Mouse (Mus musculus) heart, postnatal 14 days (tissue): ENCODE results near the gene Slc15a2. TPM values are rescaled to one million over a fixed set of nuclear protein-coding genes. Genes with fewer than 3 reads are reported as not detected.

Source experiments
- DNase-seq, 2 experiments: peaks; one replicate each; pipeline ENCODE4 v3.0.0; 2021 to 2022
- intact Hi-C: fragments of 180-260 bp; cut with DNase I; formaldehyde crosslinking; loops from one replicate; pipeline ENCODE4 v1.15.1; 2025
- long read RNA-seq, 2 experiments: library from polyadenylated mRNA; stranded (forward); transcript quantifications; one replicate each; pipeline ENCODE4 v2.0.0; 2021
- total RNA-seq, 2 experiments: library from RNA; stranded (reverse); gene quantifications; 2 replicates each; pipeline ENCODE4 v1.2.3; 2021

Slc15a2 gene
- total RNA-seq = 1 to 10 TPM; 3.6 to 4.0 TPM
- long read RNA-seq, experiment 1, partial matches to known transcripts = 0 of 2 reads
- long read RNA-seq, experiment 1, other reads (novel, unspliced or antisense) = 2 of 2 reads
- long read RNA-seq, experiment 2, partial matches to known transcripts = 1 of 2 reads
- long read RNA-seq, experiment 2, other reads (novel, unspliced or antisense) = 0 of 2 reads

GRCm38 (mm10) chr16:36784594-36785313, at the start of gene Slc15a2:
TSS of gene Slc15a2 (minus strand) at chr16:36784962.
- peak; percentile 9 to 41 for DNase-seq

DNA sequence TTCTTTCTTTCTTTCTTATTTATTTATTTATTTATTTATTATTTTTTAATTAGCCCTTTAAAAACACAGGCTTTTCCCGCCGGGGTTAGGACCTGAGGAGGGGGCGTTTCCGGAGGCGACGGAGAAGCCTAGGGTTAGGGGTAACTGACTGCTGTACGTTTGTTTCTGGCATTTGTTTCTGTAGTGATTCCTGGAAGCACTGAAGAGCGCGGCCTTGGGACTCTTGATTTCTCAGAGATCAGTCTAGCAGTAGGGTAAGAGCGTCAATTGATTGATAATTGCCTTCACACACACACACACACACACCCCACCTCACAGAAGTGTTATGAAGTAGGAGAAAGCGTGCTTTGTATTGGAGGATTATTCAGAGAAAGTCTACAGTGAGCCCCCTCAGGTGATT, 44.1 kb upstream of the Slc15a2 start:
- DNase-seq = no peak
- intact Hi-C loops = loop anchor here (10.0 kb wide), 1 partner anchor 754 kb away; the partner anchor contains the start of genes Ccdc58 and Fam162a

More at GRCm38 (mm10) chr16:36784594-36785313, at the start of gene Slc15a2:
- intact Hi-C loops = no loop called here

GRCm38 (mm10) chr16:36828054-36828786, 43.5 kb upstream of the Slc15a2 start, which contains the start of gene Iqcb1:
TSS of gene Iqcb1 (plus strand) at chr16:36828385.
- DNase-seq = peak; percentile 79 to 85
- intact Hi-C loops = loop anchor here (10.0 kb wide), 1 partner anchor 753 kb away; the partner anchor contains the start of genes Ccdc58 and Fam162a

- DNase-seq = no peak
- intact Hi-C loops = loop anchor here (10.0 kb wide), 1 partner anchor 753 kb away; the partner anchor contains the start of genes Ccdc58 and Fam162a
Measured at GRCm38 (mm10) chr16:36827611-36828053, 42.9 kb upstream of the Slc15a2 start.

- intact Hi-C loops = loop anchor here (10.0 kb wide), 1 partner anchor 747 kb away; the partner anchor contains the start of genes Ccdc58 and Fam162a
Measured at GRCm38 (mm10) chr16:36821474-36821873, 36.7 kb upstream of the Slc15a2 start.

GRCm38 (mm10) chr16:36820747-36821146, 36.0 kb upstream of the Slc15a2 start:
- no peak for DNase-seq
- intact Hi-C loops = loop anchor here (10.0 kb wide), 1 partner anchor 746 kb away; the partner anchor contains the start of genes Ccdc58 and Fam162a

More at GRCm38 (mm10) chr16:36821474-36821873, 36.7 kb upstream of the Slc15a2 start:
- no peak for DNase-seq

DNA sequence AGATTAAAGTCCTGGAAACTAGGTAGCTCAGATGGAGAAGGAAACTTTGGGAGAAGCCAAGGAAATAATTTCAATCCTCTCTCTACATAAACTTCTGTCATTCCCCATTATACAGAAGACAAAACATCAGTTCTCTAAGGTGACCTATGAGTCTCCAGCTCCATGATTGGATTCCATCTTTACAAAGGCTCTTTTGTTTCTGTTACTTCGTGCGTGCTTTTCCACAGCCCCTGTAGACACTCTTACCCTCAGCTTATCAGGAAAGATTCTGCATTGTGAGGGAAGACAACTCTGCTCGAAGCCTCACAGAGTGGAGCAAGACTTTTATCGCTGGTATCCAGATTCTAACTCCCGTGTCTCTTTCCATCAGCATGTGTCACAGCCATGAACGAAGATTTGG, 35.3 kb upstream of the Slc15a2 start:
- no peak for DNase-seq
- intact Hi-C loops = loop anchor here (10.0 kb wide), 1 partner anchor 745 kb away; the partner anchor contains the start of genes Ccdc58 and Fam162a

DNA sequence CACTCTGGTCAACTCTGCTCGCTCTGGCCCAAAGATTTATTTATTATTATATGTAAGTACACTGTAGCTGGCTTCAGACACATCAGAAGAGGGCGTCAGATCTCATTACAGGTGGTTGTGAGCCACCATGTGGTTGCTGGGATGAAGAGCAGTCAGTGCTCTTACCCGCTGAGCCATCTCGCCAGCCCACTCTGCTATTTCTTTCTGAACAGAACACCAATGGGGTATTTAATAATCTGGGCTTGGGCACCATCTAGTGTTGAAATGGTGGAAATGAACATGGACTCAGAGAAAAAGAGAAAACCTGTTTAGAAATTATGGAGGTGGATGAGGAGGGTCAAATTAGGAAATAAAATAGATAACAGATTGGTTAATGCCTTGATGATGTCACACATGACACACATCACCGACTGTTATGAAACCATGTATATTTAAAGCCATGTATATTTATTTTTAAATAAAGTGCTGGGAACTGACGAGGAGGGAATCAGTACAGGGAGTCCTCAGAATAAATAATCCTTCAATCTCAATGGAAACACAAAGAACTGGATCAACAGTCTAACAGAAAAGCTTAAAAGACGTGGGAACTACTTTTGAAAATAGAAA, 32.7 kb upstream of the Slc15a2 start:
- peak; percentile 54 to 72 for DNase-seq
- intact Hi-C loops = loop anchor here (2.0 to 5.0 kb wide), 3 partner anchors 95 to 345 kb away; no protein-coding TSS in a partner anchor

GRCm38 (mm10) chr16:36816916-36817315, 32.2 kb upstream of the Slc15a2 start:
- intact Hi-C loops = loop anchor here (2.0 to 5.0 kb wide), 3 partner anchors 95 to 344 kb away; no protein-coding TSS in a partner anchor
- DNase-seq = no peak

GRCm38 (mm10) chr16:36813680-36814079, 28.9 kb upstream of the Slc15a2 start:
- no peak for DNase-seq
- intact Hi-C loops = no loop called here

GRCm38 (mm10) chr16:36808616-36809015, 23.9 kb upstream of the Slc15a2 start:
- intact Hi-C loops = no loop called here
- DNase-seq = no peak

- DNase-seq = no peak
- intact Hi-C loops = no loop called here
Measured at GRCm38 (mm10) chr16:36802361-36802760, 17.6 kb upstream of the Slc15a2 start.

DNA sequence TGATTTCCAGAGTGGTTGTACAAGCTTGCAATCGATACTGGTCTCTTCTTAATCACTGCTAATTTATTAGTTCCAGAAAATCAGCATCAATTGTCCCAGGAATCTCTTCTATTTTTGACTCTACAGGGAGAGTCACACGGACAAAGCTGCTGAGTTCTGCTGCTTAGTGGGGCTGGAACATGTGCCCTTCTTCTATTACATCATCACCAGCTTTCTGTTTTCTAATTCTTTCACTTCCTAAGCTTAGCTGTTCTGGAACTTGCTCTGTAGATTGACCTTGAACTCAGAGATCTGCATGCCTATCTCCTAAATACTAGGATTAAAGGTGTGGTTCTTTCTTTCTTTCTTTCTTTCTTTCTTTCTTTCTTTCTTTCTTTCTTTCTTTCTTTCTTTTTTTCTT, 13.6 kb upstream of the Slc15a2 start:
- DNase-seq = no peak
- intact Hi-C loops = no loop called here

DNA sequence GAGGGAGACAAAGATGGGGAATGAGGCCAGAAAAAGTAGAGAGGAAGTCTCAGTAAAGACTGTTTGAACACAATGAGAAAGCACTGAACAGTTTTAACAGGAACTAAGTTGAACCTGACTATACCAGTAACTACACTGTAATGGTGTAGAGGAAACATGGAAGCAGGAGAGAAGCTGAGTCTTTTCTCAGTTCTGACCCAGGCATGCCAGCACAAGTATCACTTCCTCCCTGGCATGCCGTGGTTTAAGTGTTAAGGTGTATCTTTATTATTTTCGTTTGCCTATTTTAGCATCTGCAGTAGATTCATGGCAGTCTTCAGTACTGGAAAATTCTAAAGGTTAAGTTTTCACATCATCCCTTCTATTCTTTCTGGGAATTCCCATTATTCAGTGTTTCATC, 10.2 kb upstream of the Slc15a2 start:
- no peak for DNase-seq
- intact Hi-C loops = no loop called here

GRCm38 (mm10) chr16:36790166-36790565, 5.4 kb upstream of the Slc15a2 start:
- DNase-seq = no peak
- intact Hi-C loops = no loop called here

- DNase-seq = no peak
- intact Hi-C loops = no loop called here
Measured at GRCm38 (mm10) chr16:36786466-36786865, 1.7 kb upstream of the Slc15a2 start.

GRCm38 (mm10) chr16:36784146-36784545, 616 bp downstream of the Slc15a2 start:
- DNase-seq = no peak
- intact Hi-C loops = no loop called here

DNA sequence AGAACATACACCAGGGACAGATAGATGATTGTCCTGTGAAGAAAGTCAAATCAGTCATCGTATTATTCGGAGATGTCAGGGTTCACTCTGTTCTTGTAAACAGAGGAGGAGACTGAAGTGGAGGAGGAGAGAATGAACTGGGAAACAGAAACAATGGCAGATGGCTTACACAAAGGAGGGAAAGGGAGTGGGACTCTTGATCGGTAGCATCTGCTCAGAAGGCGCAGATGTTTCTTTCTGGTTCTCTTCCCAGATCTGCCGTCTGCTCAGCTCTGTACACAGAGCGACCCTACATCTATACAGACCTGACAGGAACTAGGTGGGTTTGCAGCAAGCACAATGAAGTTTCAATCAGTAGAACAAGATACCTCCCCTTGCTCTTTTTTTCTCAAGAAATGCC, 9.1 kb downstream of the Slc15a2 start:
- DNase-seq = no peak
- intact Hi-C loops = no loop called here

GRCm38 (mm10) chr16:36772996-36773395, 11.8 kb downstream of the Slc15a2 start:
- DNase-seq = no peak
- intact Hi-C loops = no loop called here

DNA sequence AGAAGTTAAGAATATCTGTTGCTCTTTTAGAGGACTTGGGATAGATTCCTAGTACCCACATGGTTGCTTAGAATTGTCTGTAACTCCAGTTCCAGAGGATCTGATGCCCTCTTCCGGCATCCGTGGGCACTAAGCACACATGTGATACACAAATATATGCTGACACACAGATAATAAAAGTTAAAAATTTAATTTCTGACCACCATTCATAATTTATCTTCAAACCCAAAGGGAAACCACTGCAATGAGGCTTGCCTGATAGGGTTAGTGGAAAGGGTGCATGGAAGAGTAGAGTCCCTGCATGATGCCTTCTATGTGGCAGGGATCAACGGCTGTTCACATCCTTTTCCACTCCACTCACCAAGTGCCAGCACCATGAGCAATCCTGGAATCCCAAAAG, 13.1 kb downstream of the Slc15a2 start:
- DNase-seq = no peak
- intact Hi-C loops = no loop called here
